Mouse (Mus musculus) left cerebral cortex, postnatal 4 days (tissue): ENCODE data around the gene Arvcf. TPM values are rescaled to one million over a fixed set of nuclear protein-coding genes. Genes with fewer than 3 reads are reported as not detected.

ENCODE experiments used
- DNase-seq: peaks from one replicate; pipeline ENCODE4 v3.0.0-alpha.2; 2022
- intact Hi-C: fragments of 180-260 bp; cut with DNase I; formaldehyde crosslinking; loops from one replicate; pipeline ENCODE4 v1.15.1; 2025
- total RNA-seq, 2 experiments: library from RNA; stranded (reverse); gene quantifications; 2 replicates each; pipeline ENCODE4 v1.2.3; 2021

The Arvcf gene
- total RNA-seq, 2 experiments from 2014 or later: 74.7 to 80.3 TPM

DNA sequence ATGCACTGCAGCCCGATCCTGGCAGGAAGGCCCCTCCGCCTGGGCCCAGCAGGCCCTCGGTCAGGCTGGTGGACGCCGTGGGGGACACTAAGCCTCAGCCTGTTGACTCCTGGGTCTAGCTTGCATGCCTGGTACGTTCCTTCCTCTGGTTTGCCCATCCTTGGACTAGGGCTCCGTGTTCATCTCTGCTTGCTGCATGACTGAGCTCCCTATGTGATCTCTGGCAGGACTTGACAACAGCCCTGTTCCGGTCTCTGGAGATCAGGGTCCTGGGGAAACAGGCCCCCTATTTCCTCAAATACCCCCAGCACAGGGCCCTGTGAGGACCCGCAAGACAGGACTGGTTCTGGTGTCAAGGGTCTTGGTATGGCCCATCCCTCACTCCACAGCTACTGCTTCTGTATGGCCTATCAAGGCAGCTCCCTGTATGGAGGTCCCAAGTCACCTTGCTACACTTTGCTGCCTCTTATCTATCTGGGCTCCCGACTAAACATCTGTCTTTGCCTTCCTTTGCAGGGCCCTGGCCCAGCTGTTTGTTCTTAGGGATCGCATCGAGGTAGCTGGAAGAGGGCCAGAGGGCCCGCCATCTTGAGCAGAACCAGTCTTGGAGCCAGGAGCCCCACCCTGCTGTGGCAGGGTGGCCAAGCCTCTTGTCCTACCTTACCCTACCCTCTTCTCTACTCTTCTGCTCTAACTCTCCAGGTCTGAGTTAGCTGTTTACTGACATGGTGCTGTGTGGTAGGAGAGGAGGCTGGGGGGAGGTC lies 57.3 kb downstream of the Arvcf start:
- DNase-seq: no peak
- intact Hi-C loops: loop anchor here (5.0 kb wide), 1 partner anchor 58 kb away; the partner anchor contains the start of genes Arvcf and Tango2

GRCm38 (mm10) chr16:18405876-18406275 lies 57.9 kb downstream of the Arvcf start:
- intact Hi-C loops: loop anchor here (5.0 kb wide), 1 partner anchor 59 kb away; the partner anchor contains the start of genes Arvcf and Tango2
- no peak for DNase-seq

GRCm38 (mm10) chr16:18406293-18406692 lies 58.3 kb downstream of the Arvcf start:
- peak; percentile 74 for DNase-seq
- intact Hi-C loops: loop anchor here (5.0 kb wide), 1 partner anchor 59 kb away; the partner anchor contains the start of genes Arvcf and Tango2

DNA sequence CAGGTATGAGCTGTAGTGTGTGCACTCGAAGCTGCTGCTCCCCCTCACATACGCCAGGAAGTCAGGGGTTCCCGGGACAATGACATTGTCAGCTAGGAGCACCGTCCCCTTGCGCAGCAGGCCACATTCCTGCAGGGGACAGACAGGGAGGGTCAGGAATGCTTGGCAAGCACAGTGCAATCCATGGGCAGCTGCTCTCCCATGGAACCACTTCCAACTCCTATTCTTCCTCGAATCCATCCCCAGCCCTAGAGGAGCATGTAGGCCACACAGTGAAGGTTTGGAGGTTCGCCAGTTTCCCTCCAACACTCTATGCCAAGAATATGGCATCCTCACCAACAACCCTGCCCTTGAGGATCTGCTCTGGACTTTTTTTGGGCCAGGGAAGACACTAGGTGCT lies 59.9 kb downstream of the Arvcf start:
- DNase-seq: peak; percentile 44
- intact Hi-C loops: loop anchor here (5.0 kb wide), 1 partner anchor 61 kb away; the partner anchor contains the start of genes Arvcf and Tango2

GRCm38 (mm10) chr16:18409776-18410175 lies 61.8 kb downstream of the Arvcf start:
- DNase-seq: no peak
- intact Hi-C loops: loop anchor here (5.0 kb wide), 1 partner anchor 62 kb away; the partner anchor contains the start of genes Arvcf and Tango2

GRCm38 (mm10) chr16:18410418-18410817 lies 62.4 kb downstream of the Arvcf start:
- intact Hi-C loops: no loop called here
- DNase-seq: no peak

GRCm38 (mm10) chr16:18411026-18411649 lies 63.2 kb downstream of the Arvcf start:
- intact Hi-C loops: no loop called here

DNA sequence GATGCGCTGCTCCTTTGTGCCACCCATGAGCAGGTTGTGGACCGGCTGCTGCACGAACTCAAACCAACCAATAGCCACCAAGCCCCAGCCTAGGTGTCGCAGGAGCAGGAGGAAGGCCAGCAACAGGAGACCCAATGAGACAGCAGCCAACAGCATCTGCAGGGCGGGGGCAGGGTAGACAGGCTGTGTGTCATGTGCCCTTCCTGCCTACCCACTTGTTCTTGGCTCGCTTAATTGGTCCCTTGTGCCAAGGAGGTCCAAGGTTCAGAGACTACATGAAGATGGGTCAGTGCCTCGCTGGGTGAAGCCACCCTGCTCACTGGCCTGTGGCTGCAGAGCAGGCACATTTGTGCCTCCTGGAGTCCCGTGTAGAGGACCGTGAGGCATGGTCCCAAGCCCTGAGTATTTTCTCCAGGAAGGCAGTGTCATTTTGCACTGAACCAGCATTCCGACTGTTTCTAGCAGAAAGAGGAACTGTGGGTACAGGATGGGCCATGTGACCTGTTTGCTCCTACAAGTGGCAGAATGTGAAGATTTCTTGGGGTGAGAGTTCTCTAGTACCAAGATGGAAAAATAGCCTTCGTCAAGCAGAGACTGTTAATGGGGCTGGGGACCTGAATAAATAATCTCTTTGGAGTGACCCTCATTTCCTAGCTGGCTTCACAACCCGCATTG lies 64.0 kb downstream of the Arvcf start:
- peak; percentile 53 for DNase-seq
- intact Hi-C loops: no loop called here

More at GRCm38 (mm10) chr16:18411026-18411649, 63.2 kb downstream of the Arvcf start:
- peak; percentile 50 for DNase-seq

DNA sequence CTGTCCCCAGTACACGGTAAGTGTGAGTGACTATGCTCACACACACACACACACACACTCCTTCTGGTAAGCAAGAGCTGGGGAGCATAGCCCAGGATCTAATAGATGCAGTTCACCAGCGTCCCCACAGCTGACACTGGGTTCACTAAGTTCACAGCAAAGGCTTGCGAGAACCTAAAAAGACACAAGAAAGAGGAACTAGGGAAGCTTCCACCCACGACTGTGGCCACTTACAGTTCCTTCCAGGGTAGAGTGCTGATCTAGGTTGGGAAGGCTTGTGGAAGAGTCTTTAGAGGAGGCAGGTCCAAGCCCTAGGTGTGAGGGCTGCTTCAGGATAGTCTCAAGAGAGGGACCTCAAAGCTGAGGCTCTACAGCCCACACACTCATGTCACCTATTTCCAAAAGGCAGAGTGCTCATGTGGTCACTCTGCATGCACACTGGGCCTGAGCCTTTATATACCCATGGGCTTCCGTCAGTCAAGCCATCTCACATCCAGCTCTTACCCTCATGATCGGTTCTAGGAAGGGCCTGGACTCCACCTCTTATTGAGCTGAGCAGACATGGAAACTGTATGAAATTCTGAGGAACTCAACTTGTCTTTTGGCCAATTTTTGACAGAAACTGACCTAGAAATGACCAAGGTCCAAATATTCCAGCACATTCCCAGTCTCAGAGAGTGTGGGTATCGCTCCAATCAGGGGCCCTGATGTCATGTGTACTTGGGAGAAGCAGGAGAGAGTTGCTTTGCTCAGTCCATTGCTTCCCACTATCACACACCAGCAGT lies 65.2 kb downstream of the Arvcf start:
- intact Hi-C loops: no loop called here
- DNase-seq: no peak

DNA sequence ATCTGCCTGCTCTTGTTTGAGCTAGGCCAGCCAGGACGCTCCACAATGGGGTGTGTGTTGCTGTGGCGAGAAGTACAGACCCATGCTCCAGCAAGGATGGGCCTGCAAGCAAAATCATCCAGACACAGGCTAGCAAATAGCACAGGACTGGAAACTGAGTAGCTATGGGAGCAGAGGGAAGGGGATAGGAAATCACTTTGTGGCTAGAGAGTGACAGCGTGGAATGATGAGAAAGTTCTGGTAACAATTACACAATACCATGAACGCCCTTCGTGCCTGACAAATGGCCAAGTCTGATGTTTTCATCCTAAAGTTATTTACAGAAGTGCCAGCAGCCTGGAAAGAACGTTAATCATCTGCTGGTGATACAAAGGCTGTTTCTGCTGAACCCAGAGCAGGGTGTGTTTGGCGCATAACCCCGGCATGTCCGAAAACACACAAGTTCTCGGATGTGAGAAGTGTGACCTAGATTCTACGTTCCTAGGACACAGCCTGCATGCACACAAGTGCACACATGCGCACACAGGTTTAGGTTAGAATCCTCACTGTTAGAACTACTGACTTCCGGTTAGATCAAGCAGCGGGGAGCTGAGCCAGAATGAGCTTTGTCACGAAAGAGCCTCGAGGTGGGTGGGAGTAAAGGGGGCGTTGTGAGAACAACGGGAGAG lies 68.2 kb downstream of the Arvcf start:
- intact Hi-C loops: no loop called here
- DNase-seq: no peak

DNA sequence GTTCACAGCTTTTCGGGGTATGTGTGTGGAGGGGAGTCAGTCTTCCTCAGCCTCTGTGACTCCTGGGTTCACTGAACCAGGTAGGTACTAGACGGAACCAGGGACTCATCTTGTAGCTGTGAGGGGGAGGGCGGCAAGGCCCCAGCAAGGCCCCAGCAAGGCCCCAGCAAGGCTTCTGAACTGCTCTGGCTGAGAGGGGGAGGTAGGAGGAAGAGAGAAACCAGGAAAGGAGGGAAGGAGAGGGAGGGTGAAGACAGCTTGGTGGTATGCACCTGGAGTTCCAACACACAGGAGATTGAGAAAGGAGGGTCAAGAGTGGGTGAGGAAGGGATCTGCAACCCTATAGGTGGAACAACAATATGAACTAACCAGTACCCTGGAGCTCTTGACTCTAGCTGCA lies 68.9 kb downstream of the Arvcf start:
- DNase-seq: no peak
- intact Hi-C loops: no loop called here

DNA sequence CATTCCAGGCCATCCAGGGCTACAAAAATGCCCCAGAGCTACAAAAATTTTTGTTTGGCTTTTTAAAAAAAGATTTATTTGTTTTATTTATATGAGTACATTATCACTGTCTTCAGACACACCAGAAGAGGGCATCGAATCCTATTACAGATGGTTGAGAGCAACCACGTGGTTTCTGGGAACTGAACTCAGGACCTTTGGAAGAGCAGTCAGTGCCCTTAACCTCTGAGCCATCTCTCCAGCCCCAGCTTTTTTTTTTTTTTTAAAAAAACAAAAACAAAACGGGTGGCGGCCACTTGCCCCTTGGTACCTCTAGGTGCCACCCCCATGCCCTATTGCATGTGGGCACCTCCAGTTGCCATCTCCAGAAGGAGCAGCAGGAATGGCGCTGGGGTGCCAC lies 69.5 kb downstream of the Arvcf start:
- intact Hi-C loops: no loop called here
- no peak for DNase-seq

DNA sequence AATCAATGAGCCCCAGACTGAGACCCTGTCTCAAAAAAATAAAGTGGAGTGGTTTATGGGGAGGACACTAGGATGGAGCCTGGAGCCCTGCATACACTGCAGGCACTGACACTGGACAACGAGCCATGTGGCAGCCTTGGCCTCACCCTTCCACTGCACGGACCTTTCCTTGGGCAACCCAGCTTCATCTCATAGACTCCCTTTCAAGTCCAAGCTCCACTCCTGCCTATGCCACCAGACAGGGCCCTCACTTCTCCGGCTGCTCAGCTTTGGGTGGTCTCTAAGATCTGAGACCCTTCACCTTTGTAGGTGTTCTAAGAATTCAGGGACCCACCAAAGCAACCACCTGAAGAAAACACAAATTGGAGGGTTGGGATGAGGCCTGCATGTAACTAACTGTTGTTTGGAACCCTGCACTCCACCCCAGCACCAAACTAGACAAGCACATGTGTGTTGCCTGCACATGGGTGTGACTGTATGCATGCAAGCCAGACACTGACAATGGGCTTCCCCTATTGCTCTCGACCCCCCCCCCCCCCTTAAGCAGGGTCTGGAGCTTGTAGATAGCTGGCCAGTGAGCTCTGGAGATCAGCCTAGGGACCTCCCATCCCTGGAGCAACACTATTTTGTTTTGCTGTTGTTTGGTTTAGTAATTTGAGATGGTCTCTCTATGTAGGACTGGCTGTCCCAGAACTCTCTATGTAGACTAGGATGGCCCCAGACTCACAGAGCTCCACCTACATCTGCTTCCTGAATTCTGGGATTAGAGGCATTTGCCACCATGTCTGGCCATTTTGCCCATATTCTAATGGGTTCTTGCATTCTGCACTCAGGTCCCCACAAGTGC lies 71.0 kb downstream of the Arvcf start:
- intact Hi-C loops: no loop called here
- no peak for DNase-seq

DNA sequence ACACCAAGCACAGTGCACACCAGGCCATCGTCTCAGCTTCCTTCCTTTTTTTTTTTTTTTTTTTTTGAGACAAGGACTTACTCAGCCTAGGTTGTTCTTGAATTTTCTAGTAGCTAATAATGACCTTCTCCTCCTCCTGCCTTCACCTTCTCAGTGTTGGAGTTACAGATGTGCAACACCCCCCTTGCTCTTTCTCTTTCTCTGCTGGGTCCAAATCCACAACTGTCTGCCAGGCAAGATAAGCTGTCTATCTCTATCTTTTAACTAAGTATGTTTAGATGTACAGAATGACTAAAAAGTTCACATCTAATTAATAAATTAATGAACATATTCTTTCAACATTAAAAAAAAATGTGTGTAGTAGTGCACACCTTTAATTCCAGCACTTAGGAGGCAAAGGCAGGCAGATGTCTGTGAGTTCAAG lies 71.6 kb downstream of the Arvcf start:
- DNase-seq: no peak
- intact Hi-C loops: no loop called here

GRCm38 (mm10) chr16:18420571-18420970 lies 72.6 kb downstream of the Arvcf start:
- intact Hi-C loops: no loop called here
- DNase-seq: no peak

GRCm38 (mm10) chr16:18423203-18423914 lies 75.4 kb downstream of the Arvcf start:
- intact Hi-C loops: no loop called here
- DNase-seq: no peak

- DNase-seq: no peak
- intact Hi-C loops: no loop called here
Measured at GRCm38 (mm10) chr16:18423915-18424265, 75.9 kb downstream of the Arvcf start.

GRCm38 (mm10) chr16:18424364-18425045 lies 76.5 kb downstream of the Arvcf start:
- no peak for DNase-seq
- intact Hi-C loops: no loop called here
